Mouse (Mus musculus) inflammation-experienced regulatory T-cells (primary cell): ENCODE data around the gene Sall4. TPM values are rescaled to one million over a fixed set of nuclear protein-coding genes. Genes with fewer than 3 reads are reported as not detected.

Source experiments
- polyA plus RNA-seq, 2 experiments: library from polyadenylated mRNA; unstranded; fragments of 100-300 nt; shearing (Covaris generic); gene quantifications; one replicate each; pipeline ENCODE4 v1.2.1; 2017

Gene Sall4
- polyA plus RNA-seq, result under 1 TPM in 1 of 2 experiments, not detected in 1; 0.82 TPM

DNA sequence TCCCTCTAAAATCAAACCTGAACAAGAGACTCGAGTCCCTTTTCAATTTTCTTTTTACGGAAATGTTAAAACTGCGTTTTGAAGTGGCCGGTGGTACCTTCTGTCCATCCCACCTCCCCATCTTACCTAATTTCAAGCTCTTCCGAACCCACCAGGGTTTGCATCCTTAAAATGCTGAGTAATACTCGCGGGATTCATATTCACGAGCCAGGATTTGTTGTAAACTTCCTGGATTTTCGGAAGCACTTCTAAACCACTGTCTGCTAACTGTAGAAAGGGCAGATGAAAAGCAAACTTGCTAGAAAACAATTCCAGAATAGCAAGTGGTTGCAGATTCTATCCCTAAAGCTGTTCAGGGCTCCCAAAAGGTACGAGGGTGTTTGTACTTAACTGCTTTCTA, at the start of gene Sall4:
Gene Sall4, minus strand, starts transcription at position 362 of the 400 bp plus-strand sequence.

DNA sequence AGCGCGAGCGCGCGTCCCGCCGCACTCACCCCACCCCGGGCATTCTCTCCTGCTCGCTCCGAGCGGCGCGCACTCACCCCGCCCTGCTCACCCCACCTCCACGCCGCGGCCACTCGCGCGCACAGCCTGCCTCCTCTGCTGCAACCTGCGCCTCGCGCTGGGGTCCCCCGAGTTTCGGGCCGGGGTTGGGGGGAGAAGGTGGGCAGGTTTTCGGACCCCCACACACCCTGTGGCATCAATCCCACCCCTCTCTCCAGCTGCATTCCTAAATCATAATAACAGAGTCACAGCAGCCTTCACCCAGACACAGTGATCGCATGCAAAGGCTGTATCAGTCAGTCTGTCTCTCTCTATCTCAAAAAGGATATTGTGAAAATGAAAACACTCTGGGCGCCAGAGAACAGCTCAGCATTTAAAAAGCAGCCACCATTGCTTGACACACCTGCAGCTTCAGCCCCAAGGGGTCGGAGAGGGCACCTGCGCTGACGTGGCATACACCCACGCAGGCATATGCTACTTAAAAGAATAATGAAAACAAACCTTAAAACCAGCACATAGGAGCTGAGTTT, 25.6 kb downstream of the Sall4 start, which contains the start of gene Atp9a:
Gene Atp9a, minus strand, starts transcription at position 351 of the 569 bp plus-strand sequence.

Other genes with a start within 250 kb of the Sall4 start
- gene Nfatc2, start 166.3 kb downstream of the Sall4 start, polyA plus RNA-seq, result 10 to 100 TPM; 76.3 to 78.7 TPM
- gene Atp9a, start 25.5 kb downstream of the Sall4 start, polyA plus RNA-seq, result 10 to 100 TPM; 31.1 to 41.2 TPM
- 10 to 100 TPM; 32.0 to 37.9 TPM for gene Zfp64, start 187.6 kb upstream of the Sall4 start, polyA plus RNA-seq